Mouse (Mus musculus) lung, embryonic 15.5 days (tissue): ENCODE data around the gene Esd. TPM values are rescaled to one million over a fixed set of nuclear protein-coding genes. Genes with fewer than 3 reads are reported as not detected.

Source experiments
- ATAC-seq: fragments of 200-750 bp; cut with Nextera tagmentation; 2 replicates; pipeline ENCODE4 v1.8.0; 2017; ENCODE audit warnings: moderate number of reproducible peaks, borderline replicate concordance; ENCODE audit not compliant: low FRiP score, low TSS enrichment; ENCODE audit errors: extremely low read depth
- H3K27ac ChIP-seq: fragments of 300-500 bp; sonication (generic); 2 replicates; pipeline ENCODE4 v1.5.1; 2015; ENCODE audit warnings: moderate library complexity, mild to moderate bottlenecking, inconsistent platforms
- H3K27me3 ChIP-seq: fragments of 300-500 bp; sonication (generic); 2 replicates; pipeline ENCODE4 v1.6.1; 2015; ENCODE audit warnings: inconsistent platforms
- H3K36me3 ChIP-seq: fragments of 300-500 bp; sonication (generic); 2 replicates; pipeline ENCODE4 v1.6.1; 2015; ENCODE audit warnings: inconsistent platforms
- H3K4me1 ChIP-seq: fragments of 300-500 bp; sonication (generic); 2 replicates; pipeline ENCODE4 v1.6.1; 2015; ENCODE audit warnings: inconsistent platforms
- H3K4me2 ChIP-seq: fragments of 300-500 bp; sonication (generic); 2 replicates; pipeline ENCODE4 v1.6.1; 2015; ENCODE audit warnings: inconsistent platforms, mild to moderate bottlenecking, moderate library complexity
- H3K4me3 ChIP-seq: fragments of 300-500 bp; sonication (generic); 2 replicates; pipeline ENCODE4 v1.5.1; 2015; ENCODE audit warnings: mild to moderate bottlenecking, inconsistent platforms
- H3K9ac ChIP-seq: fragments of 300-500 bp; sonication (generic); 2 replicates; pipeline ENCODE4 v1.6.1; 2015; ENCODE audit warnings: inconsistent platforms
- H3K9me3 ChIP-seq: fragments of 300-500 bp; sonication (generic); 2 replicates; pipeline ENCODE4 v1.6.1; 2016; ENCODE audit warnings: inconsistent platforms
- WGBS: fragments of 180-500 bp; shearing (Covaris S2); methylation state at CpG from one replicate; pipeline ENCODE4 v1.1.7; 2015; 5-methylcytosine and 5-hydroxymethylcytosine counted together
- polyA plus RNA-seq: library from polyadenylated mRNA; unstranded; fragments of >200 nt; fragmentation: Nextera tagmentation; extraction: Ambion mirVana; gene quantifications from 2 replicates; pipeline ENCODE4 v1.2.1, GENCODE M21; 2015

Gene Esd
- polyA plus RNA-seq, result 343 and 361 TPM in 2 replicates

- peak within 1 kb of the TSS; percentile 86 for H3K9ac ChIP-seq
- H3K4me1 ChIP-seq, result peaks cover 23% of the 10 kb centered on the region
- peak within 1 kb of the TSS; percentile 84 for H3K4me3 ChIP-seq
- H3K27me3 ChIP-seq, result no peaks in the 10 kb centered on the region
- under 1% methylated on average over 51 of the region's 53 CpGs for WGBS
- H3K4me2 ChIP-seq, result peak within 1 kb of the TSS; percentile 71
- ATAC-seq, result peak; percentile 99
- H3K9me3 ChIP-seq, result no peaks in the 10 kb centered on the region
- H3K27ac ChIP-seq, result peak within 1 kb of the TSS; percentile 88
- peaks cover 16% of the 10 kb centered on the region for H3K36me3 ChIP-seq
Measured at GRCm38 (mm10) chr14:74732079-74732783, at the start of gene Esd. Gene Esd (plus strand): TSS chr14:74732297.

GRCm38 (mm10) chr14:74684298-74684978 is 47.7 kb upstream of the Esd start:
- no peaks in the 10 kb centered on the region for H3K36me3 ChIP-seq
- ATAC-seq, result no peak
- no peak overlapping the region for H3K4me3 ChIP-seq
- H3K27me3 ChIP-seq, result no peaks in the 10 kb centered on the region
- H3K4me1 ChIP-seq, result no peaks in the 10 kb centered on the region
- WGBS, result 69% methylated on average over 5 of the region's 5 CpGs
- no peak overlapping the region for H3K9ac ChIP-seq
- H3K27ac ChIP-seq, result no peak overlapping the region
- no peaks in the 10 kb centered on the region for H3K9me3 ChIP-seq
- no peak overlapping the region for H3K4me2 ChIP-seq

- 84% methylated on average over 2 of the region's 2 CpGs for WGBS
- no peak overlapping the region for H3K27ac ChIP-seq
- no peaks in the 10 kb centered on the region for H3K4me1 ChIP-seq
- H3K36me3 ChIP-seq, result no peaks in the 10 kb centered on the region
- no peaks in the 10 kb centered on the region for H3K9me3 ChIP-seq
- no peak overlapping the region for H3K4me2 ChIP-seq
- no peaks in the 10 kb centered on the region for H3K27me3 ChIP-seq
- no peak overlapping the region for H3K4me3 ChIP-seq
- no peak for ATAC-seq
- H3K9ac ChIP-seq, result no peak overlapping the region
Measured at GRCm38 (mm10) chr14:74691963-74692362, 40.1 kb upstream of the Esd start.

GRCm38 (mm10) chr14:74696766-74697165 is 35.3 kb upstream of the Esd start:
- ATAC-seq, result no peak
- Histone ChIP-seq H3K9ac (no peak overlapping the region), H3K27me3 (no peaks in the 10 kb centered on the region), H3K4me1 (no peaks in the 10 kb centered on the region), H3K36me3 (no peaks in the 10 kb centered on the region), H3K4me3 (no peak overlapping the region), H3K9me3 (no peaks in the 10 kb centered on the region), H3K4me2 (no peak overlapping the region), H3K27ac (no peak overlapping the region)
- WGBS, result 29% methylated on average over 4 of the region's 4 CpGs

DNA sequence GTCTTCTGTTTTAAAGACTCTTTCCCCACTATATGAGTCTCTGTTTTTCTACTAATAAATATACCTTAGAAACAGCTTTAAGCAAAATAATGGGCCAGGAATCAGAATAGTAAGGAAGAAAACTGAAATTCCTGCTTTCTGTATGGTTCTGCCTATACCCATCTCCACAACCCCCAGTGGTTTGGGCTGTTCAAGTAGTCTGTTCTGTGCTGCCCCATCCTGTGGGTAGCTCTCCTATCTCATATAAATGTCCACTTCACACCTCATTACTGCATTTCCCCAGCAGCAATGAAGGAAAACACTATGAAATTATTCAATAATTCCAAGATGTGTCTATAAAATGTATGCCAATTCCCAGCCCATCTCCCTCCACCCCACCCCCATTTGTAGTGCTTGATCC is 34.7 kb upstream of the Esd start:
- Histone ChIP-seq H3K36me3 (no peaks in the 10 kb centered on the region), H3K4me1 (no peaks in the 10 kb centered on the region), H3K4me2 (no peak overlapping the region), H3K9ac (no peak overlapping the region), H3K4me3 (no peak overlapping the region), H3K27me3 (no peaks in the 10 kb centered on the region), H3K9me3 (no peaks in the 10 kb centered on the region), H3K27ac (no peak overlapping the region)
- no peak for ATAC-seq

DNA sequence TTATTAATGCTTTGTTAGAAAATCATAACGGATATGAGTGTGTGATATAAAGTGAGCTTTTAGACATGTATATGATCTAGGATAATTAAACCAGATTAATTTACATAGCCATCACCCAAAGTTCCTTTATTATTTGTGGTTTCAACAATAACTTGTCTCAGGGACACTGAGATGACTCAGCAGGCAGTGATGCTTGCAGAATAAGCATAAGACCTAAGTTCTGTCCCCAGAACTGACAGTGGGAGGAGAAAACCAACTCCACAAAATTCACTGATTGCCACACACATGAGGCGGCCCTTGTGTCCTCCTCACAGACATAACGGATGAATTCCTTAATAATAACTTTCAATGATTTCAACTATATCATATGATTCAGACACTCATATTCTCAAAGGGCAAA is 32.9 kb upstream of the Esd start:
- no peak overlapping the region for H3K27ac ChIP-seq
- H3K36me3 ChIP-seq, result no peaks in the 10 kb centered on the region
- no peak overlapping the region for H3K4me2 ChIP-seq
- 71% methylated on average over 3 of the region's 3 CpGs for WGBS
- H3K27me3 ChIP-seq, result no peaks in the 10 kb centered on the region
- H3K9ac ChIP-seq, result no peak overlapping the region
- H3K4me3 ChIP-seq, result no peak overlapping the region
- H3K9me3 ChIP-seq, result no peaks in the 10 kb centered on the region
- no peaks in the 10 kb centered on the region for H3K4me1 ChIP-seq
- no peak for ATAC-seq

- Histone ChIP-seq H3K4me2 (no peak overlapping the region), H3K27me3 (no peaks in the 10 kb centered on the region), H3K4me3 (no peak overlapping the region), H3K9ac (no peak overlapping the region), H3K36me3 (no peaks in the 10 kb centered on the region), H3K9me3 (no peaks in the 10 kb centered on the region), H3K27ac (no peak overlapping the region), H3K4me1 (no peaks in the 10 kb centered on the region)
- no peak for ATAC-seq
- WGBS, result 45% methylated on average over 6 of the region's 6 CpGs
Measured at GRCm38 (mm10) chr14:74703930-74704329, 28.2 kb upstream of the Esd start.

- Histone ChIP-seq H3K4me3 (no peak overlapping the region), H3K4me2 (no peak overlapping the region), H3K27ac (no peak overlapping the region), H3K36me3 (no peaks in the 10 kb centered on the region), H3K27me3 (no peaks in the 10 kb centered on the region), H3K4me1 (no peaks in the 10 kb centered on the region), H3K9ac (no peak overlapping the region), H3K9me3 (no peaks in the 10 kb centered on the region)
- ATAC-seq, result no peak
- WGBS, result 16% methylated on average over 3 of the region's 3 CpGs
Measured at GRCm38 (mm10) chr14:74709054-74709453, 23.0 kb upstream of the Esd start.

GRCm38 (mm10) chr14:74723541-74723940 is 8.6 kb upstream of the Esd start:
- no peak overlapping the region for H3K4me2 ChIP-seq
- no peaks in the 10 kb centered on the region for H3K4me1 ChIP-seq
- no peak overlapping the region for H3K9ac ChIP-seq
- H3K9me3 ChIP-seq, result no peaks in the 10 kb centered on the region
- ATAC-seq, result no peak
- no peak overlapping the region for H3K4me3 ChIP-seq
- no peaks in the 10 kb centered on the region for H3K27me3 ChIP-seq
- WGBS, result 58% methylated on average over 3 of the region's 3 CpGs
- H3K27ac ChIP-seq, result no peak overlapping the region
- H3K36me3 ChIP-seq, result no peaks in the 10 kb centered on the region

GRCm38 (mm10) chr14:74731221-74732078 is 647 bp upstream of the Esd start:
- H3K9ac ChIP-seq, result peak overlapping the region; percentile 34; the same call in 1 of the 2 replicates
- 21% methylated on average over 9 of the region's 9 CpGs for WGBS

GRCm38 (mm10) chr14:74733397-74733796 is 1.3 kb downstream of the Esd start:
- no peaks in the 10 kb centered on the region for H3K27me3 ChIP-seq
- peaks cover 26% of the 10 kb centered on the region for H3K36me3 ChIP-seq
- H3K9ac ChIP-seq, result no peak overlapping the region
- ATAC-seq, result no peak
- no peak overlapping the region for H3K27ac ChIP-seq
- no peaks in the 10 kb centered on the region for H3K9me3 ChIP-seq
- peaks cover 23% of the 10 kb centered on the region for H3K4me1 ChIP-seq
- peak overlapping the region; percentile 71 for H3K4me2 ChIP-seq
- 55% methylated on average over 2 of the region's 2 CpGs for WGBS
- H3K4me3 ChIP-seq, result peak overlapping the region; percentile 84

More at GRCm38 (mm10) chr14:74731221-74732078, 647 bp upstream of the Esd start:
- peak overlapping the region; percentile 88 for H3K27ac ChIP-seq
- H3K4me3 ChIP-seq, result peak overlapping the region; percentile 84
- H3K4me2 ChIP-seq, result peak overlapping the region; percentile 71
- peaks cover 23% of the 10 kb centered on the region for H3K4me1 ChIP-seq
- no peaks in the 10 kb centered on the region for H3K27me3 ChIP-seq
- no peaks in the 10 kb centered on the region for H3K9me3 ChIP-seq
- peaks cover 8% of the 10 kb centered on the region for H3K36me3 ChIP-seq
- no peak for ATAC-seq

GRCm38 (mm10) chr14:74735471-74735870 is 3.4 kb downstream of the Esd start:
- no peak for ATAC-seq
- H3K36me3 ChIP-seq, result peaks cover 41% of the 10 kb centered on the region

More at GRCm38 (mm10) chr14:74735471-74735870, 3.4 kb downstream of the Esd start:
- Histone ChIP-seq H3K27me3 (no peaks in the 10 kb centered on the region), H3K9ac (no peak overlapping the region), H3K4me2 (no peak overlapping the region), H3K9me3 (no peaks in the 10 kb centered on the region), H3K4me3 (no peak overlapping the region), H3K27ac (no peak overlapping the region), H3K4me1 (peaks cover 23% of the 10 kb centered on the region)
- WGBS, result 60% methylated on average over 6 of the region's 6 CpGs
